In genomic region chr12:112644855-112645506, GRCm38 (mm10) we compare ENCODE assay signal across 8 mouse cellular contexts. TPM values are rescaled to one million over a fixed set of nuclear protein-coding genes. Genes with fewer than 3 reads are reported as not detected.
DNase-seq lines count a peak whose midpoint lies in the region; ATAC-seq and TF ChIP-seq lines count a peak whose summit lies in the region.

No protein-coding gene starts in this region.

- peak overlapping the region; percentile 83 for H3K4me2 ChIP-seq in heart, embryonic 12.5 days
- H3K4me2 ChIP-seq in embryonic facial prominence, embryonic 13.5 days: peak overlapping the region; percentile 90
- H3K4me2 ChIP-seq in intestine, embryonic 15.5 days (replicated peaks): peak overlapping the region; percentile 69
- H3K4me2 ChIP-seq in stomach, embryonic 15.5 days: peak overlapping the region; percentile 87

- peak overlapping the region; percentile 64 for H3K4me3 ChIP-seq in heart, embryonic 12.5 days
- H3K4me3 ChIP-seq in G1E (ENCODE audit: low read depth, low read length): peak overlapping the region; percentile 77
- H3K4me3 ChIP-seq in embryonic facial prominence, embryonic 13.5 days: peak overlapping the region; percentile 87
- H3K4me3 ChIP-seq in intestine, embryonic 15.5 days (replicated peaks): peak overlapping the region; percentile 73
- peak overlapping the region; percentile 83 for H3K4me3 ChIP-seq in stomach, embryonic 15.5 days (replicated peaks)

- peak; percentile 26 for ATAC-seq in heart, embryonic 12.5 days (ENCODE audit: insufficient number of reproducible peaks, low FRiP score)
- ATAC-seq in G1E (ENCODE audit: extremely low read depth, insufficient number of reproducible peaks, low FRiP score, poor library complexity, severe bottlenecking): no peak
- ATAC-seq in embryonic facial prominence, embryonic 13.5 days (ENCODE audit: insufficient number of reproducible peaks, insufficient read depth, low FRiP score, low TSS enrichment, low read depth): no peak; the same call in 1 of the 2 replicates
- ATAC-seq in intestine, embryonic 15.5 days: peak; percentile 47
- ATAC-seq in stomach, embryonic 15.5 days (ENCODE audit: insufficient read depth, low FRiP score, low read depth): peak; percentile 6

- no peak for TF ChIP-seq CTCF in G1E (IDR thresholded peaks at IDR 0.05; ENCODE audit: low read depth, low read length)

- no peak for DNase-seq in heart, adult 9 months (ENCODE audit: low spot score in 2 of 2)
- peak; percentile 65 for DNase-seq in G1E (ENCODE audit: low spot score)
- DNase-seq in lung, postnatal 10 days: peak; percentile 53
- no peak for DNase-seq in layer of hippocampus, adult 9-11 months

- H3K9me3 ChIP-seq in heart, embryonic 12.5 days (replicated peaks): no peaks in the 10 kb centered on the region
- H3K9me3 ChIP-seq in G1E (replicated peaks): no peaks in the 10 kb centered on the region
- no peaks in the 10 kb centered on the region for H3K9me3 ChIP-seq in embryonic facial prominence, embryonic 13.5 days
- H3K9me3 ChIP-seq in intestine, embryonic 15.5 days: no peaks in the 10 kb centered on the region
- H3K9me3 ChIP-seq in stomach, embryonic 15.5 days: no peaks in the 10 kb centered on the region

- H3K36me3 ChIP-seq in heart, embryonic 12.5 days: peaks cover 37% of the 10 kb centered on the region
- H3K36me3 ChIP-seq in G1E (replicated peaks): peaks cover 40% of the 10 kb centered on the region
- H3K36me3 ChIP-seq in embryonic facial prominence, embryonic 13.5 days: peaks cover 33% of the 10 kb centered on the region
- H3K36me3 ChIP-seq in intestine, embryonic 15.5 days: peaks cover 10% of the 10 kb centered on the region; the same call in 1 of the 2 replicates
- H3K36me3 ChIP-seq in stomach, embryonic 15.5 days: peaks cover 11% of the 10 kb centered on the region

- H3K27ac ChIP-seq in heart, embryonic 12.5 days (ENCODE audit: poor library complexity, severe bottlenecking): peak overlapping the region; percentile 84
- peak overlapping the region; percentile 93 for H3K27ac ChIP-seq in embryonic facial prominence, embryonic 13.5 days
- H3K27ac ChIP-seq in intestine, embryonic 15.5 days: peak overlapping the region; percentile 78
- H3K27ac ChIP-seq in stomach, embryonic 15.5 days: peak overlapping the region; percentile 91

- H3K27me3 ChIP-seq in heart, embryonic 12.5 days (replicated peaks): no peaks in the 10 kb centered on the region
- peaks cover 3% of the 10 kb centered on the region; the same call in 1 of the 2 replicates for H3K27me3 ChIP-seq in G1E (ENCODE audit: insufficient read depth, low read length)
- no peaks in the 10 kb centered on the region for H3K27me3 ChIP-seq in embryonic facial prominence, embryonic 13.5 days
- no peaks in the 10 kb centered on the region for H3K27me3 ChIP-seq in intestine, embryonic 15.5 days (replicated peaks)
- H3K27me3 ChIP-seq in stomach, embryonic 15.5 days (replicated peaks): no peaks in the 10 kb centered on the region

- peaks cover 16% of the 10 kb centered on the region for H3K4me1 ChIP-seq in heart, embryonic 12.5 days (replicated peaks)
- H3K4me1 ChIP-seq in G1E (ENCODE audit: insufficient read depth, low read depth, low read length): peaks cover 54% of the 10 kb centered on the region
- H3K4me1 ChIP-seq in embryonic facial prominence, embryonic 13.5 days: peaks cover 20% of the 10 kb centered on the region
- H3K4me1 ChIP-seq in intestine, embryonic 15.5 days (replicated peaks): peaks cover 15% of the 10 kb centered on the region
- peaks cover 18% of the 10 kb centered on the region for H3K4me1 ChIP-seq in stomach, embryonic 15.5 days

- H3K9ac ChIP-seq in heart, embryonic 12.5 days: peak overlapping the region; percentile 86
- H3K9ac ChIP-seq in embryonic facial prominence, embryonic 13.5 days: peak overlapping the region; percentile 87
- H3K9ac ChIP-seq in intestine, embryonic 15.5 days: peak overlapping the region; percentile 77
- H3K9ac ChIP-seq in stomach, embryonic 15.5 days: peak overlapping the region; percentile 82

- under 1% methylated on average over 75 of the region's 75 CpGs for whole genome bisulfite sequencing in heart, embryonic 12.5 days
- under 1% methylated on average over 75 of the region's 75 CpGs for WGBS in embryonic facial prominence, embryonic 13.5 days
- under 1% methylated on average over 75 of the region's 75 CpGs for WGBS in intestine, embryonic 15.5 days
- under 1% methylated on average over 75 of the region's 75 CpGs for WGBS in stomach, embryonic 15.5 days

RNA-seq across cellular contexts. Expression of gene Siva1, which starts 0.5 kb away (rescaled TPM):
- 99.4 and 116 TPM in 2 replicates for polyA plus RNA-seq in heart, embryonic 12.5 days (2016; fragmentation: Nextera tagmentation; extraction: Ambion mirVana)
- total RNA-seq in G1E (2014; fragmentation: Nextera tagmentation): 60.7 and 75.5 TPM in 2 replicates
- 205 and 214 TPM in 2 replicates for total RNA-seq in G1E (2017)
- 94.5 and 98.9 TPM in 2 replicates for polyA plus RNA-seq in G1E (2012)
- polyA plus RNA-seq in embryonic facial prominence, embryonic 13.5 days (2015; fragmentation: Nextera tagmentation; extraction: Ambion mirVana): 249 and 252 TPM in 2 replicates
- 183 and 225 TPM in 2 replicates for polyA plus RNA-seq in intestine, embryonic 15.5 days (2015; fragmentation: Nextera tagmentation; extraction: Ambion mirVana)
- 198 and 214 TPM in 2 replicates for polyA plus RNA-seq in stomach, embryonic 15.5 days (2015; fragmentation: Nextera tagmentation; extraction: Ambion mirVana)

RNA-seq across cellular contexts. Expression of gene Adssl1, which starts 25.1 kb away (rescaled TPM):
- polyA plus RNA-seq in heart, embryonic 12.5 days (2016; fragmentation: Nextera tagmentation; extraction: Ambion mirVana): 81.7 and 86.4 TPM in 2 replicates
- total RNA-seq in G1E (2014; fragmentation: Nextera tagmentation): not detected in 2 replicates
- 0.06 TPM in 1 of 2 replicates, not detected in the other for total RNA-seq in G1E (2017)
- polyA plus RNA-seq in G1E (2012): 0.05 TPM in 1 of 2 replicates, not detected in the other
- 4.3 and 4.4 TPM in 2 replicates for polyA plus RNA-seq in embryonic facial prominence, embryonic 13.5 days (2015; fragmentation: Nextera tagmentation; extraction: Ambion mirVana)
- 2.1 and 2.8 TPM in 2 replicates for polyA plus RNA-seq in intestine, embryonic 15.5 days (2015; fragmentation: Nextera tagmentation; extraction: Ambion mirVana)
- polyA plus RNA-seq in stomach, embryonic 15.5 days (2015; fragmentation: Nextera tagmentation; extraction: Ambion mirVana): 4.3 and 4.4 TPM in 2 replicates

RNA-seq across cellular contexts. Expression of gene Akt1, which starts 29.7 kb away (rescaled TPM):
- 180 and 184 TPM in 2 replicates for polyA plus RNA-seq in heart, embryonic 12.5 days (2016; fragmentation: Nextera tagmentation; extraction: Ambion mirVana)
- total RNA-seq in G1E (2014; fragmentation: Nextera tagmentation) (150 and 168 TPM in 2 replicates), G1E (2017) (121 and 131 TPM in 2 replicates)
- 461 and 512 TPM in 2 replicates for polyA plus RNA-seq in G1E (2012)
- polyA plus RNA-seq in embryonic facial prominence, embryonic 13.5 days (2015; fragmentation: Nextera tagmentation; extraction: Ambion mirVana): 49.7 and 60.0 TPM in 2 replicates
- polyA plus RNA-seq in intestine, embryonic 15.5 days (2015; fragmentation: Nextera tagmentation; extraction: Ambion mirVana): 128 and 141 TPM in 2 replicates
- polyA plus RNA-seq in stomach, embryonic 15.5 days (2015; fragmentation: Nextera tagmentation; extraction: Ambion mirVana): 161 and 170 TPM in 2 replicates

RNA-seq across cellular contexts. Expression of gene Zbtb42, which starts 33.6 kb away (rescaled TPM):
- polyA plus RNA-seq in heart, embryonic 12.5 days (2016; fragmentation: Nextera tagmentation; extraction: Ambion mirVana): 4.7 and 6.4 TPM in 2 replicates
- total RNA-seq in G1E (2014; fragmentation: Nextera tagmentation): 0.98 TPM in 1 of 2 replicates, not detected in the other
- 0.17 and 0.33 TPM in 2 replicates for total RNA-seq in G1E (2017)
- polyA plus RNA-seq in G1E (2012): 0.53 and 0.80 TPM in 2 replicates
- polyA plus RNA-seq in embryonic facial prominence, embryonic 13.5 days (2015; fragmentation: Nextera tagmentation; extraction: Ambion mirVana): 2.3 and 3.1 TPM in 2 replicates
- 7.5 and 10.3 TPM in 2 replicates for polyA plus RNA-seq in intestine, embryonic 15.5 days (2015; fragmentation: Nextera tagmentation; extraction: Ambion mirVana)
- polyA plus RNA-seq in stomach, embryonic 15.5 days (2015; fragmentation: Nextera tagmentation; extraction: Ambion mirVana): 9.3 and 10.8 TPM in 2 replicates

RNA-seq across cellular contexts. Expression of gene Inf2, which starts 56.4 kb away (rescaled TPM):
- polyA plus RNA-seq in heart, embryonic 12.5 days (2016; fragmentation: Nextera tagmentation; extraction: Ambion mirVana): 2.2 and 3.5 TPM in 2 replicates
- total RNA-seq in G1E (2014; fragmentation: Nextera tagmentation) (4.2 and 5.4 TPM in 2 replicates), G1E (2017) (2.3 and 2.5 TPM in 2 replicates)
- polyA plus RNA-seq in G1E (2012): 26.0 and 29.5 TPM in 2 replicates
- polyA plus RNA-seq in embryonic facial prominence, embryonic 13.5 days (2015; fragmentation: Nextera tagmentation; extraction: Ambion mirVana): 4.8 and 7.3 TPM in 2 replicates
- polyA plus RNA-seq in intestine, embryonic 15.5 days (2015; fragmentation: Nextera tagmentation; extraction: Ambion mirVana): 2.5 and 2.8 TPM in 2 replicates
- polyA plus RNA-seq in stomach, embryonic 15.5 days (2015; fragmentation: Nextera tagmentation; extraction: Ambion mirVana): 4.3 and 4.4 TPM in 2 replicates

Comparison
In these comparisons a context has a peak if more than half of its experiments do, and no peak if none do; other contexts are left out.
1. ATAC-seq: peak in heart, embryonic 12.5 days (single experiment), intestine, embryonic 15.5 days (single experiment) and stomach, embryonic 15.5 days (single experiment); none in G1E (single experiment) and embryonic facial prominence, embryonic 13.5 days (single experiment).
2. DNase-seq: peak in G1E (single experiment) and lung, postnatal 10 days (single experiment); none in heart, adult 9 months (0 of 2) and layer of hippocampus, adult 9-11 months (single experiment).
3. RNA of gene Adssl1, which starts 25.1 kb away (polyA plus RNA-seq): 81.7 to 86.4 TPM in heart, embryonic 12.5 days; 4.3 to 4.4 TPM in stomach, embryonic 15.5 days, 4.3 to 4.4 TPM in embryonic facial prominence, embryonic 13.5 days, 2.1 to 2.8 TPM in intestine, embryonic 15.5 days and 0.05 TPM in G1E; every median in the first group is over 10 times any median in the second.
4. Peak in every context shown above with its lines, with median percentiles within 50 percentile points of each other: H3K27ac ChIP-seq, H3K4me2 ChIP-seq, H3K4me3 ChIP-seq and H3K9ac ChIP-seq.